Mouse (Mus musculus): ENCODE measurements around the gene Vps35l. TPM values are rescaled to one million over a fixed set of nuclear protein-coding genes. Genes with fewer than 3 reads are reported as not detected.

Vps35l gene
- polyA plus RNA-seq, 1 experiment from 2014 or later = 67.0 TPM

GRCm38 (mm10) chr7:118842938-118843337, 102.9 kb downstream of the Vps35l start:
- Histone ChIP-seq H3K4me2 (ENCODE audit: low read depth, low read length) (no peak overlapping the region), H3K9ac (ENCODE audit: low read length) (no peak overlapping the region), H3K27ac (ENCODE audit: low read length) (no peak overlapping the region), H3K9me3 (ENCODE audit: control insufficient read depth, low read length) (no peaks in the 10 kb centered on the region), H3K4me3 (ENCODE audit: low read length) (no peak overlapping the region), H3K36me3 (ENCODE audit: control insufficient read depth, insufficient read depth, low read length) (peaks cover 41% of the 10 kb centered on the region), H3K27me3 (ENCODE audit: control insufficient read depth, insufficient read depth, low read depth, low read length) (no peaks in the 10 kb centered on the region), H3K4me1 (replicated peaks; ENCODE audit: control insufficient read depth, insufficient read depth, low read length) (no peaks in the 10 kb centered on the region)
- WGBS = 70% methylated on average over 4 of the region's 4 CpGs
- no peak for ATAC-seq (ENCODE audit: low read depth)

- Histone ChIP-seq H3K4me3 (ENCODE audit: low read length) (no peak overlapping the region), H3K27ac (ENCODE audit: low read length) (no peak overlapping the region), H3K9me3 (ENCODE audit: control insufficient read depth, low read length) (no peaks in the 10 kb centered on the region), H3K9ac (ENCODE audit: low read length) (no peak overlapping the region), H3K4me2 (ENCODE audit: low read depth, low read length) (no peak overlapping the region), H3K36me3 (ENCODE audit: control insufficient read depth, insufficient read depth, low read length) (peaks cover 43% of the 10 kb centered on the region), H3K27me3 (ENCODE audit: control insufficient read depth, insufficient read depth, low read depth, low read length) (no peaks in the 10 kb centered on the region), H3K4me1 (replicated peaks; ENCODE audit: control insufficient read depth, insufficient read depth, low read length) (peaks cover 12% of the 10 kb centered on the region)
- ATAC-seq (ENCODE audit: low read depth) = no peak
- 63% methylated on average over 5 of the region's 5 CpGs for WGBS
Measured at GRCm38 (mm10) chr7:118845141-118845540, 105.1 kb downstream of the Vps35l start.

- ATAC-seq (ENCODE audit: low read depth) = 0 out of 2 replicates have a peak, but pooled peaks have one; percentile 24
- H3K9me3 ChIP-seq (ENCODE audit: control insufficient read depth, low read length) = no peaks in the 10 kb centered on the region
- peaks cover 15% of the 10 kb centered on the region for H3K4me1 ChIP-seq (replicated peaks; ENCODE audit: control insufficient read depth, insufficient read depth, low read length)
- no peak overlapping the region for H3K4me2 ChIP-seq (ENCODE audit: low read depth, low read length)
- 81% methylated on average over 4 of the region's 4 CpGs for WGBS
- H3K9ac ChIP-seq (ENCODE audit: low read length) = no peak overlapping the region
- no peak overlapping the region for H3K4me3 ChIP-seq (ENCODE audit: low read length)
- H3K27ac ChIP-seq (ENCODE audit: low read length) = no peak overlapping the region
- H3K36me3 ChIP-seq (ENCODE audit: control insufficient read depth, insufficient read depth, low read length) = peaks cover 38% of the 10 kb centered on the region
- H3K27me3 ChIP-seq (ENCODE audit: control insufficient read depth, insufficient read depth, low read depth, low read length) = no peaks in the 10 kb centered on the region
Measured at GRCm38 (mm10) chr7:118846329-118846728, 106.3 kb downstream of the Vps35l start.

- 52% methylated on average over 10 of the region's 10 CpGs for WGBS
- no peaks in the 10 kb centered on the region for H3K9me3 ChIP-seq (ENCODE audit: control insufficient read depth, low read length)
- no peak overlapping the region for H3K4me2 ChIP-seq (ENCODE audit: low read depth, low read length)
- no peak overlapping the region for H3K4me3 ChIP-seq (ENCODE audit: low read length)
- peaks cover 18% of the 10 kb centered on the region for H3K4me1 ChIP-seq (replicated peaks; ENCODE audit: control insufficient read depth, insufficient read depth, low read length)
- H3K36me3 ChIP-seq (ENCODE audit: control insufficient read depth, insufficient read depth, low read length) = peaks cover 32% of the 10 kb centered on the region
- peak; percentile 77 for ATAC-seq (ENCODE audit: low read depth)
- no peak overlapping the region for H3K9ac ChIP-seq (ENCODE audit: low read length)
- H3K27me3 ChIP-seq (ENCODE audit: control insufficient read depth, insufficient read depth, low read depth, low read length) = no peaks in the 10 kb centered on the region
- H3K27ac ChIP-seq (ENCODE audit: low read length) = peak overlapping the region; percentile 70
Measured at GRCm38 (mm10) chr7:118848796-118849195, 108.8 kb downstream of the Vps35l start.

GRCm38 (mm10) chr7:118849543-118850250, 109.7 kb downstream of the Vps35l start:
- H3K4me2 ChIP-seq (ENCODE audit: low read depth, low read length) = no peak overlapping the region
- no peaks in the 10 kb centered on the region for H3K27me3 ChIP-seq (ENCODE audit: control insufficient read depth, insufficient read depth, low read depth, low read length)
- 0 out of 2 replicates have a peak overlapping the region, but pooled peaks have one; percentile 20 for H3K9ac ChIP-seq (ENCODE audit: low read length)
- peak overlapping the region; percentile 70 for H3K27ac ChIP-seq (ENCODE audit: low read length)
- no peaks in the 10 kb centered on the region for H3K9me3 ChIP-seq (ENCODE audit: control insufficient read depth, low read length)
- H3K4me3 ChIP-seq (ENCODE audit: low read length) = no peak overlapping the region
- peaks cover 27% of the 10 kb centered on the region for H3K4me1 ChIP-seq (replicated peaks; ENCODE audit: control insufficient read depth, insufficient read depth, low read length)
- 76% methylated on average over 5 of the region's 5 CpGs for WGBS
- H3K36me3 ChIP-seq (ENCODE audit: control insufficient read depth, insufficient read depth, low read length) = peaks cover 27% of the 10 kb centered on the region
- ATAC-seq (ENCODE audit: low read depth) = 0 out of 2 replicates have a peak, but pooled peaks have one; percentile 12

GRCm38 (mm10) chr7:118850676-118851290, 110.8 kb downstream of the Vps35l start:
- Histone ChIP-seq H3K27ac (ENCODE audit: low read length) (no peak overlapping the region), H3K4me2 (ENCODE audit: low read depth, low read length) (no peak overlapping the region), H3K27me3 (ENCODE audit: control insufficient read depth, insufficient read depth, low read depth, low read length) (no peaks in the 10 kb centered on the region), H3K9ac (ENCODE audit: low read length) (no peak overlapping the region), H3K36me3 (ENCODE audit: control insufficient read depth, insufficient read depth, low read length) (peaks cover 26% of the 10 kb centered on the region), H3K9me3 (ENCODE audit: control insufficient read depth, low read length) (no peaks in the 10 kb centered on the region), H3K4me3 (ENCODE audit: low read length) (no peak overlapping the region), H3K4me1 (replicated peaks; ENCODE audit: control insufficient read depth, insufficient read depth, low read length) (peaks cover 28% of the 10 kb centered on the region)
- 66% methylated on average over 9 of the region's 9 CpGs for WGBS
- ATAC-seq (ENCODE audit: low read depth) = no peak

GRCm38 (mm10) chr7:118851571-118851970, 111.5 kb downstream of the Vps35l start:
- Histone ChIP-seq H3K27ac (ENCODE audit: low read length) (no peak overlapping the region), H3K4me1 (replicated peaks; ENCODE audit: control insufficient read depth, insufficient read depth, low read length) (peaks cover 28% of the 10 kb centered on the region), H3K36me3 (ENCODE audit: control insufficient read depth, insufficient read depth, low read length) (peaks cover 21% of the 10 kb centered on the region), H3K9ac (ENCODE audit: low read length) (no peak overlapping the region), H3K27me3 (ENCODE audit: control insufficient read depth, insufficient read depth, low read depth, low read length) (no peaks in the 10 kb centered on the region), H3K4me2 (ENCODE audit: low read depth, low read length) (no peak overlapping the region), H3K4me3 (ENCODE audit: low read length) (no peak overlapping the region), H3K9me3 (ENCODE audit: control insufficient read depth, low read length) (no peaks in the 10 kb centered on the region)
- no peak for ATAC-seq (ENCODE audit: low read depth)
- 85% methylated on average over 7 of the region's 7 CpGs for WGBS

- H3K27ac ChIP-seq (ENCODE audit: low read length) = no peak overlapping the region
Measured at GRCm38 (mm10) chr7:118852611-118853010, 112.6 kb downstream of the Vps35l start.

GRCm38 (mm10) chr7:118854606-118855005, 114.6 kb downstream of the Vps35l start:
- Histone ChIP-seq H3K4me1 (replicated peaks; ENCODE audit: control insufficient read depth, insufficient read depth, low read length) (peaks cover 22% of the 10 kb centered on the region), H3K36me3 (ENCODE audit: control insufficient read depth, insufficient read depth, low read length) (peaks cover 7% of the 10 kb centered on the region), H3K4me2 (ENCODE audit: low read depth, low read length) (peak overlapping the region; percentile 88), H3K9me3 (ENCODE audit: control insufficient read depth, low read length) (no peaks in the 10 kb centered on the region), H3K27ac (ENCODE audit: low read length) (no peak overlapping the region), H3K27me3 (ENCODE audit: control insufficient read depth, insufficient read depth, low read depth, low read length) (no peaks in the 10 kb centered on the region), H3K9ac (ENCODE audit: low read length) (peak overlapping the region; percentile 82), H3K4me3 (ENCODE audit: low read length) (peak overlapping the region; percentile 87)
- WGBS = 5% methylated on average over 3 of the region's 3 CpGs
- no peak for ATAC-seq (ENCODE audit: low read depth)

More at GRCm38 (mm10) chr7:118852611-118853010, 112.6 kb downstream of the Vps35l start:
- ATAC-seq (ENCODE audit: low read depth) = no peak
- no peaks in the 10 kb centered on the region for H3K9me3 ChIP-seq (ENCODE audit: control insufficient read depth, low read length)
- H3K4me3 ChIP-seq (ENCODE audit: low read length) = no peak overlapping the region
- no peak overlapping the region for H3K9ac ChIP-seq (ENCODE audit: low read length)
- H3K4me2 ChIP-seq (ENCODE audit: low read depth, low read length) = no peak overlapping the region
- H3K36me3 ChIP-seq (ENCODE audit: control insufficient read depth, insufficient read depth, low read length) = peaks cover 16% of the 10 kb centered on the region
- no peaks in the 10 kb centered on the region for H3K27me3 ChIP-seq (ENCODE audit: control insufficient read depth, insufficient read depth, low read depth, low read length)
- WGBS = 77% methylated on average over 4 of the region's 4 CpGs
- peaks cover 28% of the 10 kb centered on the region for H3K4me1 ChIP-seq (replicated peaks; ENCODE audit: control insufficient read depth, insufficient read depth, low read length)

Data from lung, embryonic 16.5 days (tissue).